In the genomic region with DNA sequence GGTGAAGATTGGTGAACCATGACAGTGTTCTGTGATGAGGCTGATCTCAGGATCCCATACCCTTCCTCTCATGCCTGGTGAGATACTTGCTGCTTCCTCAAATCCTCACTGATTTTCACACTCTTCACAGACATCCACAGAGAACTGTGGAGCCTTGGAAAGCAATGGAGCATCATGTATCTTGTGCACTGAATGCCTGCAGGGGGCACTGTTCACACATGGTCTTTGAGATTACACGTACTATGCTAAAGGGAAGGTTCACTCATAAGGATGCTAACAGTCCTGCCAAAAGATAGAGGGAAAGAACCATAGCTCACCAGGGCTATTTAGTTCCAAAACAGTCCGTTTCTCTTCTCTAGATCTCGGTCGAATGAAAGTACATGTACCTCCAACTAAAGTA, we compare ENCODE assay signal across 10 mouse cellular contexts. TPM values are rescaled to one million over a fixed set of nuclear protein-coding genes. Genes with fewer than 3 reads are reported as not detected.
DNase-seq lines count a peak whose midpoint lies in the region; TF ChIP-seq lines count a peak whose summit lies in the region.
"Had no signal": no experiment of that assay in that cellular context is flagged by ENCODE, and none has a peak within 500 bp of the region (broad histone marks: within the 10 kb centered on the region; RNA-seq: fewer than 3 reads in every experiment).

No protein-coding gene starts in this region.

- no peak overlapping the region for H3K9ac ChIP-seq in ES-Bruce4 (ENCODE audit: low read depth, poor library complexity, severe bottlenecking)
- H3K9ac ChIP-seq: embryonic facial prominence, embryonic 13.5 days had no signal

- no peak for TF ChIP-seq POLR2A in ES-Bruce4 (IDR thresholded peaks at IDR 0.05; ENCODE audit: insufficient read depth, low read length)

- peak; percentile 14 for TF ChIP-seq CTCF in ES-Bruce4 (IDR thresholded peaks at IDR 0.05; ENCODE audit: low read depth, low read length)
- peak; percentile 73 for TF ChIP-seq CTCF in layer of hippocampus, adult 2 months (conservative IDR thresholded peaks at IDR 0.05)

- TF ChIP-seq EP300 in ES-Bruce4 (IDR thresholded peaks at IDR 0.05; ENCODE audit: insufficient read depth, low read depth, low read length), result no peak

- H3K4me1 ChIP-seq in ES-Bruce4 (ENCODE audit: control insufficient read depth, insufficient read depth, low read length), result no peaks in the 10 kb centered on the region
- H3K4me1 ChIP-seq: embryonic facial prominence, embryonic 13.5 days had no signal

- H3K27ac ChIP-seq in ES-Bruce4 (ENCODE audit: insufficient read depth, low read length), result no peak overlapping the region
- no peak overlapping the region for H3K27ac ChIP-seq in layer of hippocampus, adult 2 months
- H3K27ac ChIP-seq: embryonic facial prominence, embryonic 13.5 days had no signal

- no peak overlapping the region for H3K4me3 ChIP-seq in ES-Bruce4 (ENCODE audit: low read depth, low read length)
- H3K4me3 ChIP-seq in layer of hippocampus, adult 2 months, result no peak overlapping the region
- H3K4me3 ChIP-seq: embryonic facial prominence, embryonic 13.5 days had no signal

- H3K27me3 ChIP-seq in ES-Bruce4 (ENCODE audit: control insufficient read depth, insufficient read depth, low read length, poor library complexity, severe bottlenecking), result no peaks in the 10 kb centered on the region; the same call in 1 of the 2 replicates
- H3K27me3 ChIP-seq: embryonic facial prominence, embryonic 13.5 days had no signal

- H3K9me3 ChIP-seq in ES-Bruce4 (replicated peaks; ENCODE audit: control insufficient read depth, insufficient read depth, low read length, poor library complexity, severe bottlenecking), result no peaks in the 10 kb centered on the region
- H3K9me3 ChIP-seq: embryonic facial prominence, embryonic 13.5 days had no signal

- DNase-seq in left cerebral cortex, adult 18-20 months (ENCODE audit: low spot score in 2 of 2), result peak; percentile 45 to 58
- no peak for DNase-seq in left cerebral cortex, adult 11 months (ENCODE audit: low spot score)
- peak; percentile 57 for DNase-seq in R1 (ENCODE audit: low read depth, low spot score)
- DNase-seq in layer of hippocampus, adult 2 months (ENCODE audit: low spot score in 2 of 2), result peak; percentile 15 to 20
- no peak for DNase-seq in natural killer cell, adult 2 months (ENCODE audit: low spot score in 2 of 2)
- no peak for DNase-seq in cerebellum, postnatal 4 days (ENCODE audit: low spot score in 2 of 2)

- H3K36me3 ChIP-seq in ES-Bruce4 (ENCODE audit: control insufficient read depth, insufficient read depth, low read length, poor library complexity, severe bottlenecking), result no peaks in the 10 kb centered on the region
- H3K36me3 ChIP-seq: embryonic facial prominence, embryonic 13.5 days had no signal

RNA-seq across cellular contexts. Expression of a gene that starts 5.7 kb away (rescaled TPM):
- total RNA-seq in left cerebral cortex, adult 18-20 months (2021), result not detected
- polyA plus RNA-seq in ES-Bruce4 (2011; ENCODE audit: insufficient read depth, insufficient read length, low read depth, missing spikeins), result not detected in 2 replicates
- not detected for total RNA-seq in layer of hippocampus, adult 2 months (2021)
- total RNA-seq: layer of hippocampus, postnatal 25 days had no signal
- polyA plus RNA-seq: neural tube, embryonic 14.5 days had no signal

RNA-seq across cellular contexts. Expression of a gene that starts 12.4 kb away (rescaled TPM):
- not detected for total RNA-seq in left cerebral cortex, adult 18-20 months (2021)
- polyA plus RNA-seq in ES-Bruce4 (2011; ENCODE audit: insufficient read depth, insufficient read length, low read depth, missing spikeins), result not detected in 2 replicates
- not detected for total RNA-seq in layer of hippocampus, adult 2 months (2021)
- total RNA-seq: layer of hippocampus, postnatal 25 days had no signal
- polyA plus RNA-seq: embryonic facial prominence, embryonic 13.5 days; neural tube, embryonic 14.5 days had no signal

RNA-seq across cellular contexts. Expression of a gene that starts 23.9 kb away (rescaled TPM):
- total RNA-seq in left cerebral cortex, adult 18-20 months (2021), result not detected
- polyA plus RNA-seq in ES-Bruce4 (2011; ENCODE audit: insufficient read depth, insufficient read length, low read depth, missing spikeins), result not detected in 2 replicates
- not detected for total RNA-seq in layer of hippocampus, adult 2 months (2021)
- total RNA-seq: layer of hippocampus, postnatal 25 days had no signal
- polyA plus RNA-seq: embryonic facial prominence, embryonic 13.5 days; neural tube, embryonic 14.5 days had no signal

RNA-seq across cellular contexts. Expression of a gene that starts 36.8 kb away (rescaled TPM):
- total RNA-seq in left cerebral cortex, adult 18-20 months (2021), result not detected
- polyA plus RNA-seq in ES-Bruce4 (2011; ENCODE audit: insufficient read depth, insufficient read length, low read depth, missing spikeins), result not detected in 2 replicates
- total RNA-seq in layer of hippocampus, adult 2 months (2021), result not detected
- total RNA-seq: layer of hippocampus, postnatal 25 days had no signal
- polyA plus RNA-seq: embryonic facial prominence, embryonic 13.5 days; neural tube, embryonic 14.5 days had no signal

RNA-seq across cellular contexts. Expression of a gene that starts 46.5 kb away (rescaled TPM):
- not detected for total RNA-seq in left cerebral cortex, adult 18-20 months (2021)
- not detected in 2 replicates for polyA plus RNA-seq in ES-Bruce4 (2011; ENCODE audit: insufficient read depth, insufficient read length, low read depth, missing spikeins)
- not detected for total RNA-seq in layer of hippocampus, adult 2 months (2021)
- total RNA-seq: layer of hippocampus, postnatal 25 days had no signal
- polyA plus RNA-seq: embryonic facial prominence, embryonic 13.5 days; neural tube, embryonic 14.5 days had no signal

Comparison
In these comparisons a context has a peak if more than half of its experiments do, and no peak if none do; other contexts are left out.
1. DNase-seq: peak in left cerebral cortex, adult 18-20 months (2 of 2), R1 (single experiment) and layer of hippocampus, adult 2 months (2 of 2); none in left cerebral cortex, adult 11 months (single experiment), natural killer cell, adult 2 months (0 of 2) and cerebellum, postnatal 4 days (0 of 2).